Mouse (Mus musculus) midbrain, embryonic 10.5 days (tissue): Measurements from ENCODE around the gene Pex11b. TPM values are rescaled to one million over a fixed set of nuclear protein-coding genes. Genes with fewer than 3 reads are reported as not detected.
A peak's percentile ranks its signal among the peaks of the same experiment; 100 is the strongest.
"Not testable (repeated sequence)": the region's sequence is repeated elsewhere in the genome, so short reads cannot be mapped to it uniquely, and the experiment has no call there.

Experiments used
- DNase-seq: peaks from one replicate; pipeline ENCODE4 v3.0.0-alpha.2; 2017; ENCODE audit warnings: low spot score
- H3K27ac ChIP-seq: fragments of 300-500 bp; sonication (generic); replicated peaks from 2 replicates; pipeline ENCODE4 v1.5.1; 2016; ENCODE audit warnings: mild to moderate bottlenecking
- H3K27me3 ChIP-seq: fragments of 300-500 bp; sonication (generic); 2 replicates; pipeline ENCODE4 v1.6.1; 2016; ENCODE audit warnings: low read depth, mild to moderate bottlenecking; ENCODE audit not compliant: poor library complexity, severe bottlenecking
- H3K36me3 ChIP-seq: fragments of 300-500 bp; sonication (generic); 2 replicates; pipeline ENCODE4 v1.6.1; 2016; ENCODE audit warnings: mild to moderate bottlenecking, moderate library complexity
- H3K4me1 ChIP-seq: fragments of 300-500 bp; sonication (generic); 2 replicates; pipeline ENCODE4 v1.6.1; 2016
- H3K4me3 ChIP-seq: fragments of 300-500 bp; sonication (generic); 2 replicates; pipeline ENCODE4 v1.5.1; 2016; ENCODE audit warnings: mild to moderate bottlenecking, moderate library complexity
- H3K9me3 ChIP-seq: fragments of 300-500 bp; sonication (generic); replicated peaks from 2 replicates; pipeline ENCODE4 v1.6.1; 2016; ENCODE audit warnings: mild to moderate bottlenecking
- WGBS: fragments of 180-500 bp; shearing (Covaris S2); methylation state at CpG from one replicate; pipeline ENCODE4 v1.1.7; 2016; 5-methylcytosine and 5-hydroxymethylcytosine counted together
- polyA plus RNA-seq: library from polyadenylated mRNA; unstranded; fragments of >200 nt; fragmentation: Nextera tagmentation; extraction: Ambion mirVana; gene quantifications from 2 replicates; pipeline ENCODE4 v1.2.1, GENCODE M21; 2016

The Pex11b gene
- polyA plus RNA-seq, 1 experiment from 2014 or later: 38.5 TPM

DNA sequence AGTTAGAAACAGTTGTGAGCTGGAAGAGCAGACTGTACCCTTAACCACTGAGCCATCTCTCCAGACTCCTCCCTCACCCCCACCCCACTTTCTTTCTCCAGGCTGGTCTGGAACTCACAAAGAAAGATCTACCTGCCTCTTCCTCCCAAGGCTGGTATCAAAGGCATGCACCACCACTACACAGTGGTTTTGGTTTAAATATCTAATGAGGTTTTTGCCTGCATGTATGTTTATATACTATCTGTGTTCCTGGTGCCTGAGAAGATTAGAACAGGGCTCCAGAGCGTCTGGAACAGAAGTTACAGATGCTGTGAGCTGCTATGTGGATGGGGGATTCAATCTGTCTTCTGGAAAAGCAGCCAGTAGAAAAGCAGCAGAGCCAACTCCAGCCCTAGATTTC is 1.2 kb upstream of the Pex11b start:
- no peak overlapping the region for H3K27ac ChIP-seq
- no peak overlapping the region for H3K4me3 ChIP-seq
- WGBS: 75% methylated on average over 1 of the region's 1 CpGs
- peaks cover 51% of the 10 kb centered on the region for H3K36me3 ChIP-seq
- peaks cover 48% of the 10 kb centered on the region for H3K4me1 ChIP-seq
- no peaks in the 10 kb centered on the region for H3K27me3 ChIP-seq
- no peak for DNase-seq
- no peaks in the 10 kb centered on the region for H3K9me3 ChIP-seq

DNA sequence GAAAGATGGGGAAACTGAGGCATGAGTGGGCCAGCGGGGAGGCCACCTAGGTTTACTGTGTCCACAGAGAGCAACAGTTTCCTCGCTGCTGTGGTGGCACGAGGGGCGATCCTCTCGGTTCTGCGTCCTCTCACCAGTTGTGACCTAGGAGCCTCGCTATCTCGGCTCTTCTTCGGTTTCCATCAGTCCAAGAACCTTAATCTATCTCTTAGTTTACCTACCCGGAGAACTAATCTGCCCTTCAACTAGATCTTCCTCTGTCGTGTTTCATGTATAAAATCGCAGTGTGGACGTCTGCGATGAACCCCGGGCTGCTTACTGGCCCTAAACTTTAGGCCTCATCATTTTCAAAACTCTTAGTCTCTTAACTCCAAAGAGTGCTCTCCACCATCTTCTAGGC is 730 bp downstream of the Pex11b start:
- DNase-seq: no peak
- H3K4me3 ChIP-seq: peak overlapping the region; percentile 95
- H3K27me3 ChIP-seq: no peaks in the 10 kb centered on the region
- H3K36me3 ChIP-seq: peaks cover 63% of the 10 kb centered on the region
- peaks cover 37% of the 10 kb centered on the region for H3K4me1 ChIP-seq
- H3K27ac ChIP-seq: peak overlapping the region; percentile 93
- WGBS: 13% methylated on average over 15 of the region's 15 CpGs
- no peaks in the 10 kb centered on the region for H3K9me3 ChIP-seq

DNA sequence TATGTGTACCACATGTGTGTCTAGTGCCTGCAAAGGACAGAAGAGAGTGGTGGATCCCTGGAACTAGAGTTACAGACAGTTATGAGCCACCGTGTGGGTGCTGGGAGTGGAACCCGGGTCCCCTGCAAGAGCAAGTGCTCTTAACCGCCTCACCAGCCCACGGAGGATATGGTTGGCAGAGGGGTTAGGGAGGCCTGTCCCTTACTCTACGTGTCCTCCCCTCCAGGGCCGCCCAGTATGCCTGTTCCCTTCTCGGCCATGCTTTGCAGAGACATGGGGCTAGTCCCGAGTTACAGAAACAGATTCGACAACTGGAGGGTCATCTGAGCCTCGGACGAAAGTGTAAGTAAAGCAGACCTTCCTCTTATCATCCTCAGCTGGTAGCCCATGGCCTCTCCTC is 1.3 kb downstream of the Pex11b start:
- H3K4me3 ChIP-seq: peak overlapping the region; percentile 95
- peaks cover 32% of the 10 kb centered on the region for H3K4me1 ChIP-seq
- H3K9me3 ChIP-seq: no peaks in the 10 kb centered on the region
- WGBS: 68% methylated on average over 11 of the region's 11 CpGs
- no peak for DNase-seq
- no peaks in the 10 kb centered on the region for H3K27me3 ChIP-seq
- H3K36me3 ChIP-seq: peaks cover 63% of the 10 kb centered on the region
- no peak overlapping the region for H3K27ac ChIP-seq

DNA sequence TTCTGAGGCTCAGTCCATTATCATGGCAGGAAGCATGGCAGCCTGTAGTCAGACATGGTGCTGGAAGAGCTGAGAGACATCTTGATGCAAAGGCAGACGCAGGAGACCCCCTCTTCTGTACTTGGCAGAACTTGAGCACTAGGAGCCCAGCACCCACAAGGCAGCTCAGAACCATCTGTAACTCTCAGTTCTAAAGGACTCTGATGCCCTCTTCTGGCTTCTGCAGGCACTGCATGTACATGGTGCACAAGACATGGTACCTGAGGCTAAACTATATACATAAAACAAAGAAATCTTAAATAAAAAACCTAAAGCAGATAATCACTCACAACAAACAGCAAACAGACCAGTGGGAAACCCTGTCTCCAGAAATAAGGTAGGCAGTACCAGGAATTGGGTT is 4.0 kb downstream of the Pex11b start:
- Histone ChIP-seq H3K4me3 (no peak overlapping the region), H3K27me3 (no peaks in the 10 kb centered on the region), H3K4me1 (peaks cover 31% of the 10 kb centered on the region), H3K27ac (no peak overlapping the region), H3K9me3 (no peaks in the 10 kb centered on the region), H3K36me3 (peaks cover 57% of the 10 kb centered on the region)
- 77% methylated on average over 1 of the region's 1 CpGs for WGBS
- peak; percentile 54 for DNase-seq

DNA sequence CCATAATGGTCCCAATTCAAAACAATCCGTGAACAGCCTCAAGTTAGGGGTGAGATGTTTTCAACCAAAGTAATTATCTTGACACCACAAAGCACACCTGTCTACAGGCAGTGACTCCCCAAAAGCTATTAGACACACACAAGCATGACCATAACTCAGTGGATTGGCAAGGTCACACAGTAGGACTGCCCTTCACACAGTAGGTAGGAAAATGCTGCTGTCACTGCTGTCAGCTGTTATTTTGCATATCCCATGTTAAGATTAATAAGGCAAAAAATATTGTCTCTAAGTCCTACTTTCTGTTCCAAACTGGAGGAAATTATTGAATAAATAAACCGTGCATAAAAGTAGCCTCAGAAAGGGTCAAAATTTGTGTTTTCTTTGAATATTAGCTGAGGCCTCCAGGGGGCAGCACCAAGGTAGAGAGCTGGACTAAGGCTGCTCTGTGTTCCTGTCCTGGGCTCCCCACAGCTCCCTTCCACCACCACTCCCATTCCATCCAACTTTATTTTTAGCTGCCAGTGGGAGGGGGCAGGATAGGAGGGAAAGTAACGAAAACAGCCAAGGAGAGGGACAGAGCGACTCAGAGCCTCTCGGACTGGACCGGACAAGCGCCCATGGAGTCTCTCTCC is 10.0 kb downstream of the Pex11b start, which contains the start of gene Itga10:
Gene Itga10 (plus strand): TSS at position 567 of the 632 bp plus-strand sequence.
- 72% methylated on average over 7 of the region's 7 CpGs for WGBS
- H3K4me3 ChIP-seq: no peak within 1 kb of the TSS
- H3K9me3 ChIP-seq: no peaks in the 10 kb centered on the region
- H3K36me3 ChIP-seq: peaks cover 38% of the 10 kb centered on the region
- peak; percentile 19 for DNase-seq
- no peaks in the 10 kb centered on the region for H3K27me3 ChIP-seq
- no peaks in the 10 kb centered on the region for H3K4me1 ChIP-seq
- H3K27ac ChIP-seq: no peak within 1 kb of the TSS

DNA sequence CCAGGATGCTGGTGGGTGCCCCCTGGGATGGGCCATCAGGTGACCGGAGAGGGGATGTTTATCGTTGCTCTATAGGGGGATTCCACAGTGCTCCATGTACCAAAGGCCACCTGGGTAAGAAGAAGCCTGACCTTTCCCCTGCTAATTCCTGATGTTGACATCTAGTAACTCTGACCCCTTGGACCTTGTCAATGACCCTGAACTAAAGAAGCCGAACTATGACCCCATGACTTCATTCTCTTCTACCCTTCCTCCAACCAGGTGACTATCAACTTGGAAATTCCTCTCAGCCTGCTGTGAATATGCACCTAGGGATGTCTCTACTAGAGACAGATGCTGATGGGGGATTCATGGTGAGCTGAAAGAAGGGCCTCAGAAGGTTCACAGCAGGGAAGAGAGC is 12.2 kb downstream of the Pex11b start:
- Histone ChIP-seq H3K4me3 (no peak overlapping the region), H3K9me3 (no peaks in the 10 kb centered on the region), H3K36me3 (peaks cover 25% of the 10 kb centered on the region), H3K27me3 (no peaks in the 10 kb centered on the region), H3K27ac (no peak overlapping the region), H3K4me1 (no peaks in the 10 kb centered on the region)
- 77% methylated on average over 3 of the region's 3 CpGs for WGBS
- DNase-seq: no peak

DNA sequence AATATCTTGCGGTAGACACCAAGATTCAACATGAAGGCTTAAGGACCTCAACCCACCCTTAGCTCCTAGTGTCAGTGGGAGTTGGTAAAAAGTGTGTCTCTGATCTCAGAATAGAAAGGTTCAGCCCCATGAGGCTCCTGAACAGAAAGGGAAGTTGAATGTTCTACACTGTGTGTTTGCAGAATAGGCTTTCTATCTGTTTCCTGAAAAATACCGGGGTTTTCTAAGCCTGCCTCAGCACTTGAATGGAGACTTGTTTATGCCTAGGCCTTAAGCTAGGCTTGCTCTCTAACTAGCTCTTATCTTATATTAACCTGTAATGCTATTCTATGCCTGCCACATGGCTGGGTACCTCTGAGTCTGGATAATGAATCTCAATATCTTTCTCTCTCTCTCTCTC is 25.7 kb downstream of the Pex11b start:
- 0 out of 2 replicates have a peak, but pooled peaks cover 2% of the 10 kb centered on the region for H3K36me3 ChIP-seq
- no peak overlapping the region for H3K4me3 ChIP-seq
- DNase-seq: no peak
- peaks cover 15% of the 10 kb centered on the region for H3K4me1 ChIP-seq
- no peak overlapping the region for H3K27ac ChIP-seq
- WGBS: 84% methylated on average over 2 of the region's 2 CpGs
- H3K9me3 ChIP-seq: no peaks in the 10 kb centered on the region
- peaks cover 4% of the 10 kb centered on the region; the same call in 1 of the 2 replicates for H3K27me3 ChIP-seq

DNA sequence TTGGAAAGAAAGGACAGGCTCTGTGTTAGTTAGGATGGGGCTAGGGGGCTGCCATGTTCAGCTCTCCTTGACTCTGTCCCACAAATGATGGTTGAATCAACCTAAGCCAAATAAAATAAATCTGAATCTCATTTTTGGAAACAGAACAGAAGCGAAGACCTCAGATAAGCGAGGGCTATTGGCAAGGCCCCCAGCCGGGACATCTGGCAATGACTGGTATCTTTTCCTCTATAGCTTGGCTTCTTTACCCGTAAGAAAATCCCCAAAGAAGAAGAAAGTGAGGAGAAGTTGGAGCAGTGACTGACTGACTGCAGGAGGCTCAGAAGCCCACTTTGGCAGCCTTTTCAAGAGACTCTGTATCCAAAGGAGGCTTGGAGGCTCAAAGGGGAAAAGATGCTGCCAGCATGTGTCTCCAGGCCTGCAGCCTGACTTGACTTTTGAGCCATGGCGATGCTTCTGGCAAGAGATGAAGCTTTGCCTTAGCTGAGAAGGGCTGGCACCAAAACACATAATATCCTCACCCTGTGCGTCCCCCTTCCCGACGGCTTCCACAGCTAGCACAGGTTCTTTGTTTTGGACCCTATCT is 27.6 kb downstream of the Pex11b start:
- no peak for DNase-seq
- H3K4me3 ChIP-seq: peak overlapping the region; percentile 42
- H3K27me3 ChIP-seq: peaks cover 4% of the 10 kb centered on the region; the same call in 1 of the 2 replicates
- 0 out of 2 replicates have a peak, but pooled peaks cover 2% of the 10 kb centered on the region for H3K36me3 ChIP-seq
- H3K27ac ChIP-seq: peak overlapping the region; percentile 68
- H3K4me1 ChIP-seq: peaks cover 15% of the 10 kb centered on the region
- no peaks in the 10 kb centered on the region for H3K9me3 ChIP-seq
- WGBS: 48% methylated on average over 8 of the region's 8 CpGs

DNA sequence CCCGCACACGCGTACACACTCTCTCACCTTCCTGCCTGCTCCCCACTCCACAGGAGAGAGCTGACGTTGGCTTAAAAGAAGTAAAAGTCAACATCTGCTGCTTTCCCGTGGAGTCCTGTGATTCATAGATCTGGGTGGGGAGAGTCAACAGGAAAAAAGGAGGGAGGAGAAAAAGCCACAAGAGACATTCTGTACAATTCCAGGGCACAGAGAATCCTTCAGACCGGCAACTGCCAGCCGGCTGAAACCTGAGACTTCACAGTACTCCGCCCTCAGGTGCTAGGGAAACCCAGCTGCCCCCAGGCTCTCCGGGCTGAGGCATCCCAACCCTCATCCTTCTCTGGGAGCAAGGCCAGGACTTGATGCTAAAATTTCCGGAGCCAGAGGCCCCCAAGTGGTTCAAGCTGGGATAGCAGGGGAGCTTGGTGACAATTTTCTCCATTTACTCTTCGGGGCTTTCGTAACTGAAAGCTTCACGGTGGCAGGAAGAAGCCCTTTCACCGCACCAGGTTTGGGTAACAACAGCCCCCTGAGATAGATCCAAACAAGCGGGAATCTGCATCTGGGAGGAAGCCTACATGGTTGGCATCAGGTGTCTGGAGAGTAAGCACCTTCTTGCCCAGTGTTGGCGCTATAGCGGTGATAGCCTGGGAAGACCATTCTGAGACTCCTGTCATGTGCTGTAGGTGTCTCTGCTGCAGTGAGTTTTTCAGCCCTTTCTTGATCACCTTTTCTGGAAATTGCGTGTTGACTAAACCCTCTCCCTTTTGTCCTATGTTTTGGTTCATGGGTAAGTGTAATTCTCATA is 28.5 kb downstream of the Pex11b start:
- 0 out of 2 replicates have a peak, but pooled peaks cover 2% of the 10 kb centered on the region for H3K36me3 ChIP-seq
- H3K27ac ChIP-seq: peak overlapping the region; percentile 68
- peak overlapping the region; percentile 42 for H3K4me3 ChIP-seq
- peaks cover 4% of the 10 kb centered on the region; the same call in 1 of the 2 replicates for H3K27me3 ChIP-seq
- H3K4me1 ChIP-seq: peaks cover 15% of the 10 kb centered on the region
- WGBS: 6% methylated on average over 18 of the region's 18 CpGs
- H3K9me3 ChIP-seq: no peaks in the 10 kb centered on the region
- DNase-seq: peak; percentile 84

DNA sequence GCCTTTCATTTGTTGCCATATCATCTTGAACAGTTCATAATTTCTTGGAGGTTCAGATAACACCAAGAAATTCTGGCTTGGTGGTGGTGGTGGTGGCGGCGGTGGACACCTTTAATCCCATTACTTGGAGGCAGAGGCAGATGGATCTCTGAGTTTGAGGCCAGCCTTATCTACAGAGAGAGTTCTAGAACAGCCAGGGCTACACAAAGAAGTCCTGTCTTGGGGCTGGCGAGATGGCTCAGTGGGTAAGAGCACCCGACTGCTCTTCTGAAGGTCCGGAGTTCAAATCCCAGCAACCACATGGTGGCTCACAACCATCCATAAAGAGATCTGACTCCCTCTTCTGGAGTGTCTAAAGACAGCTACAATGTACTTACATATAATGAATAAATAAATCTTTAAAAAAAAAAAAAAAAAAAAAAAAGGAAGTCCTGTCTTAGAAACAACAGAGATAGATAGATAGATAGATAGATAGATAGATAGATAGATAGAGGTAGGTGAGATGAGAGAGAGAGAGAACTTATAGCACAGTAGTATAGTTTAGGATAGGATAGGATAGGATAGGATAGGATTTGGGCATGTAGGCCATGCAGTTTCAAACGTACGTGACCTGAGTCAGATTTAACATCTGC is 30.7 kb downstream of the Pex11b start:
- Histone ChIP-seq H3K4me1 (peaks cover 29% of the 10 kb centered on the region), H3K27me3 (peaks cover 15% of the 10 kb centered on the region)
- 91% methylated on average over 7 of the region's 7 CpGs for WGBS
- not testable (repeated sequence) for DNase-seq, H3K9me3 ChIP-seq, H3K4me3 ChIP-seq, H3K36me3 ChIP-seq, H3K27ac ChIP-seq

DNA sequence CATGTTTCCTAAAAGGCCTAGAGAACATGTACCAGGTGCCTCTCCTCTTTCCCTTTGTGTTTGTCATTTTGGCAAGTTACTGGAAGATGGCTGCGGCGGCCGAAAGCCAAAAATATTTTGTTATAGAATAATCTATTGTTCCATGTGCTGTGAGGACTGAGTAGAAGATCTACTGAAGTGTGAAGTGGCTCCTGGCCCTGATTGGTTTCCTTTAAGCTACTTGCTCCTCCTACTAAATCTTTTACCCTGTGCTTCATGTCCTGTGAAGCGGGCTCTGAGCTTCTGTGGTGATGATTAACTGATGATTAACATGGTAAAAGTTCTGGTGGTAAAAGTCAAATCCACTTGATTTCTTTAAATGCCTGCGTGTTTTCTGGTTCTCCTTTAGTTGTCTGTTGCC is 31.7 kb downstream of the Pex11b start:
- Histone ChIP-seq H3K4me1 (peaks cover 29% of the 10 kb centered on the region), H3K27me3 (peaks cover 26% of the 10 kb centered on the region), H3K36me3 (no peaks in the 10 kb centered on the region), H3K9me3 (no peaks in the 10 kb centered on the region), H3K4me3 (no peak overlapping the region), H3K27ac (no peak overlapping the region)
- DNase-seq: no peak
- WGBS: 93% methylated on average over 5 of the region's 5 CpGs

DNA sequence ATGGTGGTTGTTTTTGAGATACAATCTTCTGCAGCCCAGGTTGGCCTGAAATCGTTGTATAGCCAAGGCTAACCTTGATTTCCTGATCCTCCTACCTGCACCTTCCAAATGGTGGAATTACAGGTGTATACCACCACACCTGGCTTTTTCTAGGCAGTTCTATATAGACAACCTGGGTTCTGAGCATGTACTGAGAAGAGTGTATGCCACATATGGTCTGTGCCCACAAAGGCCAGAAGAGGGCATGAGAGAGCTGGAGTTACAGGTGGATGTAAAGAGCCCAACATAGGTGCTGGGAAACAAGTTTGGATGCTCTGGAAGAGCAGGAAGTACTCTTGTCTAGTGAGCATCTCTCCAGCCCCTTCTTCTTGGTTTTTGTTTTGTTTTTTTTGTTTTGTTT is 32.1 kb downstream of the Pex11b start:
- no peak overlapping the region for H3K4me3 ChIP-seq
- H3K27ac ChIP-seq: no peak overlapping the region
- peaks cover 26% of the 10 kb centered on the region for H3K27me3 ChIP-seq
- WGBS: 47% methylated on average over 1 of the region's 1 CpGs
- H3K9me3 ChIP-seq: no peaks in the 10 kb centered on the region
- H3K4me1 ChIP-seq: peaks cover 29% of the 10 kb centered on the region
- no peak for DNase-seq
- no peaks in the 10 kb centered on the region for H3K36me3 ChIP-seq
